ENCODE assay signal across 8 mouse cellular contexts in the genomic region with DNA sequence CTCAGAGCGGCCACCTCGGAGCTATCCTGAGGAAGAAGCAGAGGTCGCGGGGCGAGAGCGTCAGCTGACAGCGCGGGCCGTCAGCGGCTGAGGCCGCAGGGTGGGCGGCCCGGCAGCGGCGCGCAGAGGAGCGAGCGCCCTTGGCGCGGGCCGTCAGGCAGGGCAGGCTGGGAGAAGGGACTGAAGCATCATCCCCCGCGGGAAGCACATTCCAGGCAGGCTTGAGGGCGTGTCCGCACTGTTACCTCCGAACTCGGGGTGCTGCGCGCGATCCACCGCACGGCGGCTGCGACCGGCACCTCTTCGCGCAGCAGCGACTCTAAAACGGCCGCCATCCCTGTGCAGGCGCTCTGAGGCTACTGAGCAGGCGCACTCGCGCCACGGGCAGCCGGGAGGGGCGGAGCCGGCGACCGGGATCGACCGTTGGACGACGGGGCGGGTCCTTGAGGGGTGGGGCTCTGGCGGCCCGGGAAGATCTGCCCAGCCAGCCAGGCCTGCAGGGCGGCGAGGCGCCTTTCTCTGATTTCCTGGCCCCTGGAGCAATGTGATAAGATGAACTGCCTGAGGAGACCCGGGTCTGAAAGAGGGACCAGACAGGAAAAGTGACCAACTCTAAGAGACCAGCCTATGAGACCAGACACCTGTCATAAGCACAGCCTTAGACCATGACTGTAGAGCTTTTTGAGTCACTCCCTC.
DNase-seq lines count a peak whose midpoint lies in the region; ATAC-seq lines count a peak whose summit lies in the region.

No protein-coding gene starts in this region.

- H3K9ac ChIP-seq in embryonic facial prominence, embryonic 14.5 days (ENCODE audit: low read depth, low read length): peak overlapping the region; percentile 85
- H3K9ac ChIP-seq in kidney, embryonic 14.5 days (ENCODE audit: low read depth, low read length): peak overlapping the region; percentile 86
- peak overlapping the region; percentile 85 for H3K9ac ChIP-seq in limb, embryonic 15.5 days

- no peaks in the 10 kb centered on the region for H3K27me3 ChIP-seq in embryonic facial prominence, embryonic 14.5 days (replicated peaks; ENCODE audit: control insufficient read depth, insufficient read depth, low read length)
- H3K27me3 ChIP-seq in kidney, embryonic 14.5 days (ENCODE audit: control insufficient read depth, insufficient read depth, low read length): no peaks in the 10 kb centered on the region
- H3K27me3 ChIP-seq in limb, embryonic 15.5 days: no peaks in the 10 kb centered on the region

- H3K4me2 ChIP-seq in embryonic facial prominence, embryonic 14.5 days (ENCODE audit: low read depth, low read length): peak overlapping the region; percentile 91
- H3K4me2 ChIP-seq in kidney, embryonic 14.5 days (replicated peaks; ENCODE audit: low read depth, low read length): peak overlapping the region; percentile 93
- H3K4me2 ChIP-seq in limb, embryonic 15.5 days: peak overlapping the region; percentile 87

- under 1% methylated on average over 32 of the region's 61 CpGs for WGBS in embryonic facial prominence, embryonic 14.5 days
- WGBS in kidney, embryonic 14.5 days: under 1% methylated on average over 60 of the region's 61 CpGs
- WGBS in limb, embryonic 15.5 days: under 1% methylated on average over 61 of the region's 61 CpGs

- no peaks in the 10 kb centered on the region for H3K9me3 ChIP-seq in embryonic facial prominence, embryonic 14.5 days (ENCODE audit: control insufficient read depth, low read length)
- H3K9me3 ChIP-seq in kidney, embryonic 14.5 days (ENCODE audit: control insufficient read depth, low read length): no peaks in the 10 kb centered on the region
- H3K9me3 ChIP-seq in limb, embryonic 15.5 days: no peaks in the 10 kb centered on the region

- ATAC-seq in embryonic facial prominence, embryonic 14.5 days (ENCODE audit: low read depth): peak; percentile 98
- ATAC-seq in kidney, embryonic 14.5 days (ENCODE audit: low FRiP score, low TSS enrichment): peak; percentile 99
- ATAC-seq in limb, embryonic 15.5 days (ENCODE audit: insufficient number of reproducible peaks, low FRiP score, low TSS enrichment, low read depth): peak; percentile 97

- peaks cover 28% of the 10 kb centered on the region for H3K36me3 ChIP-seq in embryonic facial prominence, embryonic 14.5 days (ENCODE audit: control insufficient read depth, insufficient read depth, low read length)
- peaks cover 24% of the 10 kb centered on the region for H3K36me3 ChIP-seq in kidney, embryonic 14.5 days (ENCODE audit: control insufficient read depth, insufficient read depth, low read length)
- H3K36me3 ChIP-seq in limb, embryonic 15.5 days: peaks cover 24% of the 10 kb centered on the region

- DNase-seq in 3T3-L1 (ENCODE audit: low read depth, low spot score): peak; percentile 95
- peak; percentile 91 to 93 for DNase-seq in adrenal gland, postnatal 4 days (ENCODE audit: low spot score in 2 of 2)
- DNase-seq in embryonic facial prominence, embryonic 14.5 days (ENCODE audit: low spot score): peak; percentile 96
- DNase-seq in heart, adult 9 months (ENCODE audit: low spot score in 2 of 2): peak; percentile 89 to 92
- peak; percentile 63 to 82 for DNase-seq in monocyte, adult 2 months (ENCODE audit: low read depth in 1 of 2, low spot score in 2 of 2)
- DNase-seq in spleen, postnatal 36 days (ENCODE audit: low spot score in 2 of 2): peak; percentile 93

- peaks cover 10% of the 10 kb centered on the region for H3K4me1 ChIP-seq in embryonic facial prominence, embryonic 14.5 days (ENCODE audit: control insufficient read depth, insufficient read depth, low read length)
- peaks cover 22% of the 10 kb centered on the region for H3K4me1 ChIP-seq in kidney, embryonic 14.5 days (ENCODE audit: control insufficient read depth, insufficient read depth, low read length)
- H3K4me1 ChIP-seq in limb, embryonic 15.5 days: peaks cover 28% of the 10 kb centered on the region

- H3K27ac ChIP-seq in embryonic facial prominence, embryonic 14.5 days (replicated peaks; ENCODE audit: low read depth, low read length): peak overlapping the region; percentile 91
- peak overlapping the region; percentile 85 for H3K27ac ChIP-seq in kidney, embryonic 14.5 days (ENCODE audit: low read depth, low read length)
- H3K27ac ChIP-seq in limb, embryonic 15.5 days: peak overlapping the region; percentile 96

- H3K4me3 ChIP-seq in embryonic facial prominence, embryonic 14.5 days (ENCODE audit: low read depth, low read length): peak overlapping the region; percentile 86
- H3K4me3 ChIP-seq in kidney, embryonic 14.5 days (ENCODE audit: low read length): peak overlapping the region; percentile 75
- peak overlapping the region; percentile 88 for H3K4me3 ChIP-seq in limb, embryonic 15.5 days

Comparison
In these comparisons a context has a peak if more than half of its experiments do, and no peak if none do; other contexts are left out.
1. Peak in every context shown above with its lines: DNase-seq, ATAC-seq, H3K4me3 ChIP-seq and H3K27ac ChIP-seq.